Mouse (Mus musculus) kidney, embryonic 15.5 days (tissue): ENCODE data around the gene 1110008L16Rik. TPM values are rescaled to one million over a fixed set of nuclear protein-coding genes. Genes with fewer than 3 reads are reported as not detected.
A peak's percentile ranks its signal among the peaks of the same experiment; 100 is the strongest.
"Not testable (repeated sequence)": the region's sequence is repeated elsewhere in the genome, so short reads cannot be mapped to it uniquely, and the experiment has no call there.

Source experiments
- ATAC-seq: fragments of 200-750 bp; cut with Nextera tagmentation; replicated peaks from 2 replicates; pipeline ENCODE4 v1.8.0; 2017; ENCODE audit warnings: moderate TSS enrichment; ENCODE audit not compliant: low FRiP score
- H3K27ac ChIP-seq: fragments of 300-500 bp; sonication (generic); 2 replicates; pipeline ENCODE4 v1.5.1; 2015; ENCODE audit warnings: mild to moderate bottlenecking, inconsistent platforms
- H3K27me3 ChIP-seq: fragments of 300-500 bp; sonication (generic); 2 replicates; pipeline ENCODE4 v1.6.1; 2015; ENCODE audit warnings: inconsistent platforms
- H3K36me3 ChIP-seq: fragments of 300-500 bp; sonication (generic); 2 replicates; pipeline ENCODE4 v1.6.1; 2015; ENCODE audit warnings: inconsistent platforms
- H3K4me1 ChIP-seq: fragments of 300-500 bp; sonication (generic); 2 replicates; pipeline ENCODE4 v1.6.1; 2015; ENCODE audit warnings: inconsistent platforms
- H3K4me2 ChIP-seq: fragments of 300-500 bp; sonication (generic); 2 replicates; pipeline ENCODE4 v1.6.1; 2015; ENCODE audit warnings: moderate library complexity, mild to moderate bottlenecking, inconsistent platforms
- H3K4me3 ChIP-seq: fragments of 300-500 bp; sonication (generic); replicated peaks from 2 replicates; pipeline ENCODE4 v1.5.1; 2015; ENCODE audit warnings: mild to moderate bottlenecking, inconsistent platforms
- H3K9ac ChIP-seq: fragments of 300-500 bp; sonication (generic); 2 replicates; pipeline ENCODE4 v1.6.1; 2015; ENCODE audit warnings: mild to moderate bottlenecking, inconsistent platforms
- H3K9me3 ChIP-seq: fragments of 300-500 bp; sonication (generic); replicated peaks from 2 replicates; pipeline ENCODE4 v1.6.1; 2016; ENCODE audit warnings: inconsistent platforms
- WGBS: fragments of 180-500 bp; shearing (Covaris S2); methylation state at CpG from one replicate; pipeline ENCODE4 v1.1.7; 2015; ENCODE audit warnings: mixed read lengths; 5-methylcytosine and 5-hydroxymethylcytosine counted together
- polyA plus RNA-seq: library from polyadenylated mRNA; unstranded; fragments of >200 nt; fragmentation: Nextera tagmentation; extraction: Ambion mirVana; gene quantifications from 2 replicates; pipeline ENCODE4 v1.2.1, GENCODE M21; 2015

The 1110008L16Rik gene
- 15.9 and 16.5 TPM in 2 replicates for polyA plus RNA-seq

GRCm38 (mm10) chr12:55299336-55299735, at the start of gene 1110008L16Rik:
TSS of gene 1110008L16Rik (plus strand) at chr12:55299577.
- Histone ChIP-seq H3K9me3 (no peaks in the 10 kb centered on the region), H3K9ac (no peak within 1 kb of the TSS), H3K4me2 (no peak within 1 kb of the TSS), H3K4me1 (peaks cover 29% of the 10 kb centered on the region), H3K4me3 (no peak within 1 kb of the TSS), H3K27ac (no peak within 1 kb of the TSS), H3K36me3 (peaks cover 42% of the 10 kb centered on the region), H3K27me3 (no peaks in the 10 kb centered on the region)
- 59% methylated on average over 5 of the region's 5 CpGs for WGBS
- no peak for ATAC-seq

GRCm38 (mm10) chr12:55261950-55262349, 37.4 kb upstream of the 1110008L16Rik start:
- ATAC-seq, H3K9me3 ChIP-seq, H3K4me2 ChIP-seq, H3K4me1 ChIP-seq, H3K27ac ChIP-seq, H3K9ac ChIP-seq, H3K27me3 ChIP-seq, H3K4me3 ChIP-seq: not testable (repeated sequence)
- WGBS, result no CpG with 5 or more reads among the region's 8 CpGs
- peaks cover 22% of the 10 kb centered on the region for H3K36me3 ChIP-seq

GRCm38 (mm10) chr12:55263385-55263784, 36.0 kb upstream of the 1110008L16Rik start:
- H3K27me3 ChIP-seq, H3K4me1 ChIP-seq, H3K4me2 ChIP-seq, H3K9me3 ChIP-seq, H3K9ac ChIP-seq, ATAC-seq, H3K36me3 ChIP-seq, H3K4me3 ChIP-seq, H3K27ac ChIP-seq: not testable (repeated sequence)
- no CpG with 5 or more reads among the region's 5 CpGs for WGBS

DNA sequence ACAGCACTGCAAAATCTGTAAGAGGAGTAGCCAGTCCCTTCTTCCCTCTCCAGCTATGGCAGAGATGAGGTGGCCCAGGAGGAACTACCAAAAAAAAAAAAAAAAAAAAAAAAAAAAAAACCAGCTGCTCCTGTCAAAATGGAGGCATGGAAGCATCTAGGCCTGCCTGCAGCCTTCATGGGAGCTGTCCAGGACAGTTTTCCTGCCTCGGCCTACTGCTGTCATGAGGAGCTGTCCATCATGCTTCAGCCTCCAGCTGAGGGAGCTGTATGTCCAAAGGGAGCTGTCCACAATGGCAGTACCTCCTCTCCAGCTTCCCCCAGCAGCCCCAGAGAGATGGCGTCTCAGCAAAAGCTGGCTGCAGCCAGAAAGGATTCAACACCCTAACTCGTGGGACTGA, 27.1 kb upstream of the 1110008L16Rik start:
- no peaks in the 10 kb centered on the region for H3K4me1 ChIP-seq
- H3K4me3 ChIP-seq, result no peak overlapping the region
- no peaks in the 10 kb centered on the region for H3K36me3 ChIP-seq
- no peaks in the 10 kb centered on the region for H3K9me3 ChIP-seq
- H3K4me2 ChIP-seq, result no peak overlapping the region
- no peaks in the 10 kb centered on the region for H3K27me3 ChIP-seq
- WGBS, result 76% methylated on average over 3 of the region's 3 CpGs
- no peak for ATAC-seq
- no peak overlapping the region for H3K27ac ChIP-seq
- no peak overlapping the region for H3K9ac ChIP-seq

GRCm38 (mm10) chr12:55277583-55277982, 21.8 kb upstream of the 1110008L16Rik start:
- not testable (repeated sequence) for H3K9ac ChIP-seq, H3K4me2 ChIP-seq, H3K27me3 ChIP-seq, H3K27ac ChIP-seq, H3K4me1 ChIP-seq, H3K4me3 ChIP-seq, ATAC-seq, H3K9me3 ChIP-seq, H3K36me3 ChIP-seq
- 87% methylated on average over 3 of the region's 6 CpGs for WGBS

GRCm38 (mm10) chr12:55298112-55298511, 1.3 kb upstream of the 1110008L16Rik start:
- no peaks in the 10 kb centered on the region for H3K9me3 ChIP-seq
- no peaks in the 10 kb centered on the region for H3K27me3 ChIP-seq
- peaks cover 20% of the 10 kb centered on the region for H3K4me1 ChIP-seq
- H3K36me3 ChIP-seq, result peaks cover 52% of the 10 kb centered on the region
- no peak overlapping the region for H3K9ac ChIP-seq
- WGBS, result 95% methylated on average over 9 of the region's 9 CpGs
- H3K4me2 ChIP-seq, result no peak overlapping the region
- no peak overlapping the region for H3K27ac ChIP-seq
- no peak overlapping the region for H3K4me3 ChIP-seq
- ATAC-seq, result no peak

DNA sequence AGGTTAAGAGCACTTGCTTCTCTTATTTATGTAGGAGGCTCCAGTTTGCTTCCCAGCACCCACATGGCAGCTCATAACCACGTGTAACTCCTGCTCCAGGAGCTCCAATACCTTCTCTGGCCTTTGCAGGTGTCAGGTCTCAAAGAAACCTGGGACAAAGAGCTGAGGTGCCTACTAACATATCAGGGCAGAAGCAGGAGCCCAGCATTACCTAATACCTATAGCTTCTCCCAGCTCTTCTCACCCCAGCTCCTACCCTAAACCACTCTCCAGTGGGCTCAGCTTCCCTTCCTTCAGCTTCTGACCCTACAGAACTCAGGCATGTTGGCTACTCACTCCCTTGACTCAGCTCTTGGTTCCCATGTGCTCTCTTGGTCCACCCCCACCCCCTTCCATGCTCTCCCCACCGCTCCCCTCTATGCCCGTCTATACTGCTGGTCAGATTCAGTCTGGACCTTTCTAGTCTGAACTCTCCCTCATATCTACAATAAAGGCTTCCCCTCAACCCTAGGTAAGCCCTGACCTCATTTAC, 1.5 kb downstream of the 1110008L16Rik start:
- ATAC-seq, result no peak
- H3K36me3 ChIP-seq, result peaks cover 29% of the 10 kb centered on the region
- WGBS, result 83% methylated on average over 3 of the region's 3 CpGs
- peak overlapping the region; percentile 66 for H3K4me2 ChIP-seq
- no peak overlapping the region for H3K27ac ChIP-seq
- no peak overlapping the region for H3K9ac ChIP-seq
- peak overlapping the region; percentile 74; the same call in 1 of the 2 replicates for H3K4me3 ChIP-seq
- peaks cover 29% of the 10 kb centered on the region for H3K4me1 ChIP-seq
- no peaks in the 10 kb centered on the region for H3K27me3 ChIP-seq
- H3K9me3 ChIP-seq, result no peaks in the 10 kb centered on the region

- no peak for ATAC-seq
- H3K9ac ChIP-seq, result peak overlapping the region; percentile 66
- peak overlapping the region; percentile 74 for H3K4me3 ChIP-seq
- H3K9me3 ChIP-seq, result no peaks in the 10 kb centered on the region
- H3K4me2 ChIP-seq, result peak overlapping the region; percentile 66
- H3K36me3 ChIP-seq, result peaks cover 28% of the 10 kb centered on the region
- WGBS, result 44% methylated on average over 11 of the region's 11 CpGs
- peaks cover 29% of the 10 kb centered on the region for H3K4me1 ChIP-seq
- peak overlapping the region; percentile 97 for H3K27ac ChIP-seq
- no peaks in the 10 kb centered on the region for H3K27me3 ChIP-seq
Observed at GRCm38 (mm10) chr12:55301472-55302300, 2.3 kb downstream of the 1110008L16Rik start.

DNA sequence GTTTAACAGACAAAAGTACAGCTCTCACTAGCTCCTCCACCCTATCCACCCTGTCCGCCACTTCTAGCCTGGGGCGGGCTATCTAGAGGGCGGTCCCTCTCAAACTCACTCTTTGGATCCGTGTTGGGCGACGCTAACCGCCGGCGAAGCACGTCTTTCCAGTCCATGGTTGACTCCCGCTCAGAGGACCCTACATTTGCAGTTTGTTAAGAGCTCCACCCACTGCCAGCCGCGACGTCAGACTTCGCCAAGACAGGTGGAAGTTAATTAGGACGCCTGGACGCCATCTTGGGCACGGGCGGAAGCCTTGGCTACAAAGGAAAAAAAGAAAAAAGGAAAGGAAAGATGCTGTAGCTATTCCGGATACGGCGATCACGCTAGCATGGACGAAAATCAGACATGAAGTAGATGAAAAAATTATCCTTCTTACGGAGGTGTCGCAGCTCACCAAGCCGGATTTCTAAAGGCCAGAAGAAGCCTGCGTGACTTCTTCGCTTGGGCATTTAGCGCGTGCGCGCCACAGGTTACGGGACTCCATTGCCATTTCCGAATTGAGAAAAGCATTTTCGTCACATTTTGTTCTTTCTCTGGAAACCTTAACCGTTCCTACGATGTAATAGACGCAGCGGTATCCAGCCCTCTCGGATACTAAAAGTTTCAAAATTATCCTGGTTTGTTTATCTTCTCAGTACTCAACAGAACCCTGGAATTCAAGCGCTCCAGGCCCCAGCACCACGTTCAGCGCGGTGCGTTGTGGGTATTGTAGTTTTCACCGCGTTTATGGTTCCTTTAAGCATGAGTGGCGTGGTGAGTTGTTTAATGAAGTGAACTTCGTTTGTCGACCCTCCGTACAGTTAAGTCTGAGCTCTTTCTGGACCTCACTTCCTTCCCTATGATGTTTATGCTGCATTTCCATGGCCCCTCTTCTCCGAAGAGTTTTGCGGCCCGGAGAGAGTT, 3.4 kb downstream of the 1110008L16Rik start, which contains the start of gene Ppp2r3c:
Ppp2r3c (minus strand) TSS at position 514 of the 957 bp plus-strand sequence.
- Histone ChIP-seq H3K9me3 (no peaks in the 10 kb centered on the region), H3K27ac (peak within 1 kb of the TSS; percentile 97), H3K4me2 (peak within 1 kb of the TSS; percentile 66), H3K27me3 (no peaks in the 10 kb centered on the region), H3K4me3 (peak within 1 kb of the TSS; percentile 74), H3K4me1 (peaks cover 29% of the 10 kb centered on the region), H3K9ac (peak within 1 kb of the TSS; percentile 66), H3K36me3 (peaks cover 19% of the 10 kb centered on the region)
- WGBS, result under 1% methylated on average over 55 of the region's 55 CpGs
- peak; percentile 97 for ATAC-seq

DNA sequence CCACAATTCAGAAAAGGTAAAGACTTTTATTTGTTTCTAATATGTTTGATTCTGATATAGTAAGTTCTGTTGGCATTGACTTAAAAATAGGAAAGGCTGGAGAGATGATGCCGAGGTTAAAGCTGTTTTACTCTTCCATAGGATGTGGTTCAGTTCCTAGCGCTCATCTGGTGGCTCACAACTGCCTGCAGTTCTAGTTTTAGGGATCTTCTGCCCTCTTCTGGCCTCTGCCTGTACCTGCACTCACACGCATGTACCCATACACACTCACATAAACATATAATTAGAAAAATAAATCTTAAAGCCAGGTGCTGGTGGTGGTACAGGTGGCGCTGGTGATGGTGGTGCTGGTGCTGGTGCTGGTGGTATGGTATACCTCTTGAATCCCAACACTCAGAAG, 7.0 kb downstream of the 1110008L16Rik start:
- no peaks in the 10 kb centered on the region for H3K9me3 ChIP-seq
- peaks cover 15% of the 10 kb centered on the region for H3K36me3 ChIP-seq
- ATAC-seq, result no peak
- H3K4me1 ChIP-seq, result peaks cover 14% of the 10 kb centered on the region
- H3K27me3 ChIP-seq, result no peaks in the 10 kb centered on the region
- 94% methylated on average over 4 of the region's 4 CpGs for WGBS
- H3K4me2 ChIP-seq, result no peak overlapping the region
- H3K4me3 ChIP-seq, result no peak overlapping the region
- no peak overlapping the region for H3K27ac ChIP-seq
- no peak overlapping the region for H3K9ac ChIP-seq

GRCm38 (mm10) chr12:55307566-55307965, 8.2 kb downstream of the 1110008L16Rik start:
- H3K4me3 ChIP-seq, result no peak overlapping the region
- 88% methylated on average over 6 of the region's 6 CpGs for WGBS
- no peaks in the 10 kb centered on the region for H3K9me3 ChIP-seq
- H3K27me3 ChIP-seq, result no peaks in the 10 kb centered on the region
- no peak overlapping the region for H3K4me2 ChIP-seq
- no peak overlapping the region for H3K9ac ChIP-seq
- no peak overlapping the region for H3K27ac ChIP-seq
- ATAC-seq, result no peak
- peaks cover 8% of the 10 kb centered on the region; the same call in 1 of the 2 replicates for H3K4me1 ChIP-seq
- H3K36me3 ChIP-seq, result peaks cover 15% of the 10 kb centered on the region
